Mouse (Mus musculus) hindbrain, embryonic 13.5 days (tissue): ENCODE results near the gene Fcer2a. TPM values are rescaled to one million over a fixed set of nuclear protein-coding genes. Genes with fewer than 3 reads are reported as not detected.

Experiments used
- ATAC-seq: fragments of 200-750 bp; cut with Nextera tagmentation; 2 replicates; pipeline ENCODE4 v1.8.0; 2017; ENCODE audit warnings: moderate TSS enrichment; ENCODE audit not compliant: low FRiP score
- H3K27ac ChIP-seq: fragments of 300-500 bp; sonication (generic); 2 replicates; pipeline ENCODE4 v1.5.1; 2015; ENCODE audit warnings: inconsistent platforms, mild to moderate bottlenecking, moderate library complexity
- H3K27me3 ChIP-seq: fragments of 300-500 bp; sonication (generic); 2 replicates; pipeline ENCODE4 v1.6.1; 2015; ENCODE audit warnings: mild to moderate bottlenecking, inconsistent platforms
- H3K36me3 ChIP-seq: fragments of 300-500 bp; sonication (generic); 2 replicates; pipeline ENCODE4 v1.6.1; 2015; ENCODE audit warnings: mild to moderate bottlenecking, inconsistent platforms
- H3K4me1 ChIP-seq: fragments of 300-500 bp; sonication (generic); replicated peaks from 2 replicates; pipeline ENCODE4 v1.6.1; 2015; ENCODE audit warnings: inconsistent platforms
- H3K4me2 ChIP-seq: fragments of 300-500 bp; sonication (generic); 2 replicates; pipeline ENCODE4 v1.6.1; 2015; ENCODE audit warnings: inconsistent platforms, mild to moderate bottlenecking, moderate library complexity
- H3K4me3 ChIP-seq: fragments of 300-500 bp; sonication (generic); 2 replicates; pipeline ENCODE4 v1.5.1; 2015; ENCODE audit warnings: mild to moderate bottlenecking, inconsistent platforms
- H3K9ac ChIP-seq: fragments of 300-500 bp; sonication (generic); 2 replicates; pipeline ENCODE4 v1.6.1; 2015; ENCODE audit warnings: mild to moderate bottlenecking, inconsistent platforms
- H3K9me3 ChIP-seq: fragments of 300-500 bp; sonication (generic); 2 replicates; pipeline ENCODE4 v1.6.1; 2016; ENCODE audit warnings: inconsistent platforms
- WGBS: fragments of 180-500 bp; shearing (Covaris S2); methylation state at CpG from one replicate; pipeline ENCODE4 v1.1.7; 2015; 5-methylcytosine and 5-hydroxymethylcytosine counted together
- polyA plus RNA-seq: library from polyadenylated mRNA; unstranded; fragments of >200 nt; fragmentation: Nextera tagmentation; extraction: Ambion mirVana; gene quantifications from 2 replicates; pipeline ENCODE4 v1.2.1, GENCODE M21; 2015

The Fcer2a gene
- polyA plus RNA-seq, 1 experiment from 2014 or later = 0.51 TPM

DNA sequence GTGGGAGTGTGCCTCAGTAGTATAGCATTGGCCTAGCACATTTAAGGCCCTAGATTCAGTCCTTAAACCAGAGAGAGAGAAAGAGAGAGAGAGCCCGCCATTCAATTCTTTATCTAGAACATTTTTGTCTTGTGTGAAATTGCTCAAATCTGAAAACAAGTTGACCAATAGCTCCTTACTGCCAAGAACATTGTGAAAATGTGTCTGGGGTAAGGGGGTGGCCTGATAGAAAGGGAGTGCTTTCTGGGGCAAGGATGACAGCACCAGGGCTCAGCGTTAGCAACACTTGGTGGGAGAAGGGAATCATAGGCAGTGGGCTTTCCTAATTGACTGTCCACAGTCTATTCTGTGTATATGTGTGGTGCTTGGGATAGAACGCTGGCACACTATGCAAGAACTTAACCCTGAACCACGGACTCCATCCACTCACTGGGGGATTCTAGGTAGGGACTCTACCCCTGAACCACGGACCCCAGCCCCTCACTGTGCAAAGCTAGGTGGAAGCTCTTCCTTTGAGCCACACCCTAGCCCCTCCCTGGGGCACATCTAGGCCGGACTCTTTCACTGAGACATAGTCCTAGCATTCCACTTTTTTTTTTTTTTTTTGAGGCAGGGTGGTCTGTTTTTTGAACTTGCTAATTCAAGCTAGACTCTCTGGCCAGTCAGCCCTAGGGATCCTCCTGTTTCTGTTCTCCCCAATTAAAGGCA, 47.0 kb downstream of the Fcer2a start:
- WGBS = 85% methylated on average over 6 of the region's 6 CpGs
- H3K36me3 ChIP-seq = no peaks in the 10 kb centered on the region
- no peak overlapping the region for H3K27ac ChIP-seq
- H3K9me3 ChIP-seq = no peaks in the 10 kb centered on the region
- no peak for ATAC-seq
- no peak overlapping the region for H3K4me3 ChIP-seq
- no peak overlapping the region for H3K9ac ChIP-seq
- no peaks in the 10 kb centered on the region for H3K4me1 ChIP-seq
- H3K27me3 ChIP-seq = no peaks in the 10 kb centered on the region
- no peak overlapping the region for H3K4me2 ChIP-seq

DNA sequence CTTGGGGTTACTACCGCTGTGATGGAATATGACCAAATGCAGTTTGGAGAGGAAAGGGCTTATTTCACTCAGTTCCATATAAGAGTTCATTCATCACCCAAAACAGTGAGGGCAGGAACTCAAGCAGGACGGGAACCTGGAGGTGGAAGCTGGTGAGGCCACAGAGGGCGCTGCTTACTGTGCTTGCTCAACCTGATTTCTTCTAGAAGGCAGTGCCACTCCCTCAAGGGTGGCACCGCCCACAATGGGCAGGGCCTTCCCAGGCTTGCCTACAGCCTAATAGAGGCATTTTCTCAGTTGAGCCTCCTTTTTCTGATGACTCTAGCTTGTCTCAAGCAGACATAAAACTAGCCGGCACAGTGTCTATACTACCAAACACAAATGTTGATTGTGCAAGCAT, 48.2 kb downstream of the Fcer2a start:
- Histone ChIP-seq H3K36me3 (no peaks in the 10 kb centered on the region), H3K27me3 (no peaks in the 10 kb centered on the region), H3K9me3 (no peaks in the 10 kb centered on the region), H3K4me3 (no peak overlapping the region), H3K27ac (no peak overlapping the region), H3K4me2 (no peak overlapping the region), H3K9ac (no peak overlapping the region), H3K4me1 (no peaks in the 10 kb centered on the region)
- no peak for ATAC-seq
- WGBS = 21% methylated on average over 5 of the region's 5 CpGs

Other genes starting within 250 kb of the Fcer2a start
- 4.2 and 5.3 TPM in 2 replicates for gene Pex11g, start 226.5 kb downstream of the Fcer2a start, polyA plus RNA-seq
- gene Tex45, start 223.3 kb downstream of the Fcer2a start, polyA plus RNA-seq = 0.30 and 0.54 TPM in 2 replicates
- 77.4 and 79.9 TPM in 2 replicates for gene Zfp358, start 201.0 kb downstream of the Fcer2a start, polyA plus RNA-seq
- 90.1 and 92.0 TPM in 2 replicates for gene Mcoln1, start 193.7 kb downstream of the Fcer2a start, polyA plus RNA-seq
- 34.8 and 37.3 TPM in 2 replicates for gene Pnpla6, start 178.8 kb downstream of the Fcer2a start, polyA plus RNA-seq
- 0.36 and 0.62 TPM in 2 replicates for gene C330021F23Rik, start 126.2 kb downstream of the Fcer2a start, polyA plus RNA-seq
- 37.0 and 38.2 TPM in 2 replicates for gene Camsap3, start 106.9 kb downstream of the Fcer2a start, polyA plus RNA-seq
- gene Xab2, start 72.9 kb downstream of the Fcer2a start, polyA plus RNA-seq = 52.1 and 55.5 TPM in 2 replicates
- gene Pet100, start 72.6 kb downstream of the Fcer2a start, polyA plus RNA-seq = 116 and 122 TPM in 2 replicates
- 0.23 and 0.45 TPM in 2 replicates for gene Pcp2, start 68.6 kb downstream of the Fcer2a start, polyA plus RNA-seq
- gene Stxbp2, start 63.2 kb downstream of the Fcer2a start, polyA plus RNA-seq = 32.1 and 34.9 TPM in 2 replicates
- gene Retn, start 38.4 kb downstream of the Fcer2a start, polyA plus RNA-seq = 0.16 and 0.65 TPM in 2 replicates
- 0.10 TPM in 1 of 2 replicates, not detected in the other for gene Mcemp1, start 28.4 kb downstream of the Fcer2a start, polyA plus RNA-seq
- 14.6 and 16.8 TPM in 2 replicates for gene Fcor, start 21.8 kb downstream of the Fcer2a start, polyA plus RNA-seq
- 53.4 and 57.9 TPM in 2 replicates for gene Trappc5, start 17.9 kb downstream of the Fcer2a start, polyA plus RNA-seq
- not detected in 2 replicates for gene Clec4g, start 26.5 kb upstream of the Fcer2a start, polyA plus RNA-seq
- gene Cd209a, start 54.8 kb upstream of the Fcer2a start, polyA plus RNA-seq = not detected in 2 replicates
- gene Cd209e, start 160.1 kb upstream of the Fcer2a start, polyA plus RNA-seq = not detected in 2 replicates
- not detected in 2 replicates for gene Cd209d, start 184.4 kb upstream of the Fcer2a start, polyA plus RNA-seq
- gene Cd209b, start 232.7 kb upstream of the Fcer2a start, polyA plus RNA-seq = not detected in 2 replicates